Mouse (Mus musculus): ENCODE data around the gene Amdhd2. TPM values are rescaled to one million over a fixed set of nuclear protein-coding genes. Genes with fewer than 3 reads are reported as not detected.

The Amdhd2 gene
- 29.6 to 42.8 TPM (median 37.1 TPM) in 4 replicates for total RNA-seq (2023)

GRCm38 (mm10) chr17:24163176-24163962 lies at the start of gene Amdhd2:
Amdhd2 (minus strand) TSS chr17:24163766.

GRCm38 (mm10) chr17:24209043-24209915 lies 45.7 kb upstream of the Amdhd2 start, which contains the start of gene Ntn3:
Ntn3 (minus strand) TSS chr17:24209531.

GRCm38 (mm10) chr17:24205284-24205888 lies 41.8 kb upstream of the Amdhd2 start, which contains the start of gene Tbc1d24:
Tbc1d24 (minus strand) TSS chr17:24205562.

GRCm38 (mm10) chr17:24169317-24170065 lies 5.9 kb upstream of the Amdhd2 start, which contains the start of gene Atp6v0c:
Atp6v0c (minus strand) TSS chr17:24169702.

GRCm38 (mm10) chr17:24150824-24151223 lies 12.7 kb downstream of the Amdhd2 start, which contains the start of gene Pdpk1:
Pdpk1 (minus strand) TSS chr17:24150924.

Other genes starting within 250 kb of the Amdhd2 start
- gene Dcpp3, start 246.3 kb downstream of the Amdhd2 start, total RNA-seq (2023): not detected in 4 replicates
- gene Sbp, start 222.1 kb downstream of the Amdhd2 start, total RNA-seq (2023): not detected in 4 replicates
- gene Sbpl, start 208.5 kb downstream of the Amdhd2 start, total RNA-seq (2023): not detected in 4 replicates
- gene Prss30, start 183.2 kb downstream of the Amdhd2 start, total RNA-seq (2023): not detected in 4 replicates
- gene Prss22, start 165.7 kb downstream of the Amdhd2 start, total RNA-seq (2023): not detected in 4 replicates
- gene Prss27, start 125.6 kb downstream of the Amdhd2 start, total RNA-seq (2023): not detected in 4 replicates
- gene Kctd5, start 90.3 kb downstream of the Amdhd2 start, total RNA-seq (2023): 29.6 to 31.8 TPM (median 29.9 TPM) in 4 replicates
- 65.9 to 81.7 TPM (median 72.0 TPM) in 4 replicates for gene Pdpk1, start 12.8 kb downstream of the Amdhd2 start, total RNA-seq (2023)
- 229 to 274 TPM (median 247 TPM) in 4 replicates for gene Atp6v0c, start 5.9 kb upstream of the Amdhd2 start, total RNA-seq (2023)
- gene Tbc1d24, start 41.8 kb upstream of the Amdhd2 start, total RNA-seq (2023): 1.8 to 2.4 TPM (median 2.2 TPM) in 4 replicates
- 0.18 to 0.38 TPM (median 0.35 TPM) in 4 replicates for gene Ntn3, start 45.8 kb upstream of the Amdhd2 start, total RNA-seq (2023)
- gene Tedc2, start 57.1 kb upstream of the Amdhd2 start, total RNA-seq (2023): 7.4 to 10.9 TPM (median 8.2 TPM) in 4 replicates
- gene Ccnf, start 87.7 kb upstream of the Amdhd2 start, total RNA-seq (2023): 11.6 to 14.8 TPM (median 13.2 TPM) in 4 replicates
- 0.27 to 0.57 TPM (median 0.50 TPM) in 3 of 4 replicates, not detected in the other for gene Abca17, start 187.3 kb upstream of the Amdhd2 start, total RNA-seq (2023)
- gene Abca3, start 188.2 kb upstream of the Amdhd2 start, total RNA-seq (2023): 52.3 to 57.4 TPM (median 55.0 TPM) in 4 replicates

Measured in B cell, adult 62 days (primary cell).